29 mouse cellular contexts compared by ENCODE assay signal in genomic region chr8:63088984-63089383, GRCm38 (mm10).
"Had no signal": no experiment of that assay in that cellular context is flagged by ENCODE, and none has a peak within 500 bp of the region (broad histone marks: within the 10 kb centered on the region; RNA-seq: fewer than 3 reads in every experiment).

No protein-coding gene starts in this region.

- ATAC-seq: forebrain, embryonic 13.5 days; forebrain, embryonic 14.5 days; forebrain, embryonic 15.5 days; forebrain, embryonic 16.5 days; forebrain, postnatal 0 days had no signal

- H3K27ac ChIP-seq: embryonic facial prominence, embryonic 10.5 days; embryonic facial prominence, embryonic 12.5 days; embryonic facial prominence, embryonic 13.5 days; embryonic facial prominence, embryonic 15.5 days; forebrain, embryonic 10.5 days; forebrain, embryonic 12.5 days; forebrain, embryonic 13.5 days; forebrain, embryonic 15.5 days; gastrocnemius, adult 2 months; heart, adult 2 months; heart, embryonic 10.5 days had no signal

- H3K4me3 ChIP-seq: embryonic facial prominence, embryonic 10.5 days; embryonic facial prominence, embryonic 12.5 days; embryonic facial prominence, embryonic 13.5 days; embryonic facial prominence, embryonic 15.5 days; erythroblast, embryonic 14.5 days; forebrain, embryonic 10.5 days; forebrain, embryonic 12.5 days; forebrain, embryonic 13.5 days; forebrain, embryonic 15.5 days; gastrocnemius, adult 2 months; heart, adult 2 months; heart, embryonic 10.5 days had no signal

- DNase-seq: cerebellum, adult 2 months; cerebellum, adult 8-10 months; cerebellum, adult 9-10 months; cerebellum, adult 9-11 months; cerebellum, postnatal 10 days; cerebellum, postnatal 25 days; cerebellum, postnatal 36 days; embryo, embryonic 11 days; forebrain, postnatal 0 days; gastrocnemius, adult 2 months; gastrocnemius, postnatal 10 days; gastrocnemius, postnatal 14 days; gastrocnemius, postnatal 25 days; gastrocnemius, postnatal 36 days; heart, adult 11 months; heart, adult 18-20 months; heart, adult 2 months had no signal
